Mouse (Mus musculus) sigmoid colon, adult 10 weeks (tissue): ENCODE results near the gene Pik3r5. TPM values are rescaled to one million over a fixed set of nuclear protein-coding genes. Genes with fewer than 3 reads are reported as not detected.

Experiments used
- polyA plus RNA-seq: library from polyadenylated mRNA; stranded (reverse); fragments of 350-450 nt; fragmentation: Illumina TruSeq; extraction: RNeasy Lipid Tissue Mini Kit (QIAGEN cat#74804); gene quantifications from one replicate; pipeline ENCODE4 v1.2.3, GENCODE M21; 2014; ENCODE audit warnings: low read depth, low replicate concordance

Pik3r5 gene
- 0.79 TPM for polyA plus RNA-seq

GRCm38 (mm10) chr11:68431699-68432360 is at the start of gene Pik3r5:
Gene Pik3r5 (plus strand): TSS chr11:68432121.

DNA sequence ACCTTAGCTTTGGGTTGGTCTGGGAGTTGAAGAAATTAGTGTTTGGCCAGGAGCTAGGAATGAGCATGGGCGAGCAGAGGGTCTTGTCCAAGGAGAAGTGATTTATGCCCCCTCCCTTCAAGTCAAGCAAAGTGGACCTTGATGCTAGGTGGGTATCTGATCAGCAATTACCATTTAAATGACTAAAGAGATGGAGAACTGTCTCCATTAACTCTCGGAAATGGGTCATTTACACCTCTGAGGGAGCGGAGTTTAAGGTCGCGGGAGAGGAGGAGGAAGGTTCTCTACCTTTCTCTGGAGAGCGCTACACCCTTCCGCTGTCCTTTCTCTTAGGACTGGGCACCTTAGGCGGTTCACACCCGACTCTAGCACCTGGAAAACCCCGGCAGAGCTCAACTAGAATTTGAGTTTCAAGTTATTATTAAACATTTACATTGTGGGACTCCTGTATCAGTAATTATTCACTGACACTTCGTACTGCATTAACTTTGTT is 31.1 kb upstream of the Pik3r5 start, which contains the start of gene Ntn1:
TSS of gene Ntn1 (minus strand) at position 97 of the 493 bp plus-strand sequence.

DNA sequence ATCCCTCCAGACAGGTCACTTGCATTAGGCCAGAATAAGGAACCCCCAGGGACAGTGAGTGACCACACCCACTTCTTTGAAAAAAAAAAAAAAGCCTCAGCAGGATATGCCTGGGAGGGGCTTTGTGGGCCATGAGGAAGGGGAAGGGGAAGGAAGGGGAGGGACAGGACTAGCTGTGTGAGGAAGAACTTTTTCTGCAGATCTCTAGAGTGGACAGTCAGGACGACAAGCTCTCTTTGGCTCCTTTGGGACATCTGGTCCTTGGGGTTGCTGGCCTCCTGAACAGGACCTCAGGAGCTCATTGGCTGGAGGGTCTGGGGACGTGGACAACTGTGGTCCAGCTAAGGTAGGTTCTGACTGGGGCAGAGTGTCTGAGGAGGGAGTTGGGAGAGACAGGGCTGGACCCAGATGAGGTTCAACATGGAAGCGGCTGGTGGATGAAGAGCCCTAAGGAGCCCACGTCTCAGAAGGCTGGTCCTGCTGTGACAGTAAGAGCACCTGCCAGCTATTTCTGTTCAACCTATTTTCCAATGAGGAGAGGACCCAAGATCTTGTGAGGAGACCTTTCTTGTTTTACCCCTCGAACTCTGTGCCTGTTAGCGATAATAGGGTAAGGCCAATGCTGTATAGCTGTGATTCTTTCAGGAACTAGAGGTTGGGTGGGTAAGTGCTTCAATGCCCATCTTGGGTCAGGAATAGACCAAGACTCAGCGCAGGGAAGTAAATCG is 71.1 kb downstream of the Pik3r5 start, which contains the start of gene Pik3r6:
TSS of gene Pik3r6 (plus strand) at position 118 of the 728 bp plus-strand sequence.

Other genes starting within 250 kb of the Pik3r5 start
- 1.9 TPM for gene Ntn1, start 31.3 kb upstream of the Pik3r5 start, polyA plus RNA-seq
- gene Pik3r6, start 70.9 kb downstream of the Pik3r5 start, polyA plus RNA-seq = 1.0 TPM
- 0.22 TPM for gene Mfsd6l, start 124.1 kb downstream of the Pik3r5 start, polyA plus RNA-seq
- not detected for gene Ccdc42, start 154.9 kb downstream of the Pik3r5 start, polyA plus RNA-seq